Mouse (Mus musculus) neural tube, embryonic 15.5 days (tissue): Measurements from ENCODE around the gene Olfr969. TPM values are rescaled to one million over a fixed set of nuclear protein-coding genes. Genes with fewer than 3 reads are reported as not detected.
"Not testable (repeated sequence)": the region's sequence is repeated elsewhere in the genome, so short reads cannot be mapped to it uniquely, and the experiment has no call there.

Experiments used
- ATAC-seq: fragments of 200-750 bp; cut with Nextera tagmentation; 2 replicates; pipeline ENCODE4 v1.8.0; 2017; ENCODE audit warnings: mild to moderate bottlenecking, moderate TSS enrichment, moderate library complexity; ENCODE audit not compliant: low FRiP score
- H3K27ac ChIP-seq: fragments of 300-500 bp; sonication (generic); replicated peaks from 2 replicates; pipeline ENCODE4 v1.5.1; 2015; ENCODE audit warnings: mild to moderate bottlenecking, inconsistent platforms
- H3K27me3 ChIP-seq: fragments of 300-500 bp; sonication (generic); replicated peaks from 2 replicates; pipeline ENCODE4 v1.6.1; 2015; ENCODE audit warnings: inconsistent platforms
- H3K36me3 ChIP-seq: fragments of 300-500 bp; sonication (generic); 2 replicates; pipeline ENCODE4 v1.6.1; 2015; ENCODE audit warnings: inconsistent platforms
- H3K4me1 ChIP-seq: fragments of 300-500 bp; sonication (generic); 2 replicates; pipeline ENCODE4 v1.6.1; 2015; ENCODE audit warnings: inconsistent platforms
- H3K4me2 ChIP-seq: fragments of 300-500 bp; sonication (generic); 2 replicates; pipeline ENCODE4 v1.6.1; 2015; ENCODE audit warnings: inconsistent platforms, mild to moderate bottlenecking, moderate library complexity
- H3K4me3 ChIP-seq: fragments of 300-500 bp; sonication (generic); replicated peaks from 2 replicates; pipeline ENCODE4 v1.5.1; 2015; ENCODE audit warnings: mild to moderate bottlenecking, inconsistent platforms
- H3K9ac ChIP-seq: fragments of 300-500 bp; sonication (generic); replicated peaks from 2 replicates; pipeline ENCODE4 v1.6.1; 2015; ENCODE audit warnings: mild to moderate bottlenecking, inconsistent platforms
- H3K9me3 ChIP-seq: fragments of 300-500 bp; sonication (generic); replicated peaks from 2 replicates; pipeline ENCODE4 v1.6.1; 2016; ENCODE audit warnings: inconsistent platforms
- WGBS: fragments of 180-500 bp; shearing (Covaris S2); methylation state at CpG from one replicate; pipeline ENCODE4 v1.1.7; 2015; ENCODE audit warnings: mixed read lengths; 5-methylcytosine and 5-hydroxymethylcytosine counted together
- polyA plus RNA-seq: library from polyadenylated mRNA; unstranded; fragments of >200 nt; fragmentation: Nextera tagmentation; extraction: Ambion mirVana; gene quantifications from 2 replicates; pipeline ENCODE4 v1.2.1, GENCODE M21; 2015

Olfr969 gene
- not detected in 2 replicates for polyA plus RNA-seq

GRCm38 (mm10) chr9:39790558-39790957 is at the start of gene Olfr969:
Gene Olfr969, plus strand, starts transcription at chr9:39790945.
- ATAC-seq, result peak; percentile 65; the same call in 1 of the 2 replicates
- Histone ChIP-seq H3K9ac (no peak within 1 kb of the TSS), H3K4me2 (no peak within 1 kb of the TSS), H3K9me3 (no peaks in the 10 kb centered on the region), H3K4me1 (no peaks in the 10 kb centered on the region), H3K36me3 (no peaks in the 10 kb centered on the region), H3K27ac (no peak within 1 kb of the TSS), H3K27me3 (no peaks in the 10 kb centered on the region), H3K4me3 (no peak within 1 kb of the TSS)
- WGBS, result 48% methylated on average over 2 of the region's 2 CpGs

GRCm38 (mm10) chr9:39745949-39746348 is 44.8 kb upstream of the Olfr969 start, which contains the start of gene Olfr967:
Gene Olfr967, plus strand, starts transcription at chr9:39746249.
- no peak within 1 kb of the TSS for H3K4me2 ChIP-seq
- H3K36me3 ChIP-seq, result no peaks in the 10 kb centered on the region
- no peaks in the 10 kb centered on the region for H3K4me1 ChIP-seq
- no peaks in the 10 kb centered on the region for H3K27me3 ChIP-seq
- H3K27ac ChIP-seq, result no peak within 1 kb of the TSS
- no peaks in the 10 kb centered on the region for H3K9me3 ChIP-seq
- ATAC-seq, result no peak
- no peak within 1 kb of the TSS for H3K4me3 ChIP-seq
- H3K9ac ChIP-seq, result no peak within 1 kb of the TSS

GRCm38 (mm10) chr9:39746428-39746827 is 44.3 kb upstream of the Olfr969 start:
- Histone ChIP-seq H3K9me3 (no peaks in the 10 kb centered on the region), H3K27me3 (no peaks in the 10 kb centered on the region), H3K36me3 (no peaks in the 10 kb centered on the region), H3K4me2 (no peak overlapping the region), H3K9ac (no peak overlapping the region), H3K4me3 (no peak overlapping the region), H3K27ac (no peak overlapping the region), H3K4me1 (no peaks in the 10 kb centered on the region)
- no peak for ATAC-seq
- 94% methylated on average over 1 of the region's 1 CpGs for WGBS

- no peaks in the 10 kb centered on the region for H3K4me1 ChIP-seq
- no peak within 1 kb of the TSS for H3K27ac ChIP-seq
- no peak within 1 kb of the TSS for H3K9ac ChIP-seq
- no peaks in the 10 kb centered on the region for H3K27me3 ChIP-seq
- H3K4me2 ChIP-seq, result no peak within 1 kb of the TSS
- WGBS, result 82% methylated on average over 1 of the region's 1 CpGs
- no peak for ATAC-seq
- no peaks in the 10 kb centered on the region for H3K36me3 ChIP-seq
- no peaks in the 10 kb centered on the region for H3K9me3 ChIP-seq
- H3K4me3 ChIP-seq, result no peak within 1 kb of the TSS
Observed at GRCm38 (mm10) chr9:39783153-39783552, 7.6 kb upstream of the Olfr969 start, which contains the start of gene Olfr968. Gene Olfr968, minus strand, starts transcription at chr9:39783253.

GRCm38 (mm10) chr9:39808560-39808959 is 17.8 kb downstream of the Olfr969 start, which contains the start of gene Olfr970:
Gene Olfr970, plus strand, starts transcription at chr9:39808860.
- Histone ChIP-seq H3K36me3 (no peaks in the 10 kb centered on the region), H3K9me3 (no peaks in the 10 kb centered on the region), H3K4me3 (no peak within 1 kb of the TSS), H3K27ac (no peak within 1 kb of the TSS), H3K4me2 (no peak within 1 kb of the TSS), H3K27me3 (no peaks in the 10 kb centered on the region), H3K9ac (no peak within 1 kb of the TSS), H3K4me1 (no peaks in the 10 kb centered on the region)
- ATAC-seq, result no peak
- 72% methylated on average over 4 of the region's 4 CpGs for WGBS

GRCm38 (mm10) chr9:39836576-39836975 is 45.8 kb downstream of the Olfr969 start, which contains the start of gene Olfr971:
Gene Olfr971, plus strand, starts transcription at chr9:39836876.
- not testable (repeated sequence) for H3K27me3 ChIP-seq, H3K4me2 ChIP-seq, H3K27ac ChIP-seq, H3K9me3 ChIP-seq, ATAC-seq, H3K9ac ChIP-seq, H3K4me3 ChIP-seq, H3K36me3 ChIP-seq, H3K4me1 ChIP-seq
- 84% methylated on average over 2 of the region's 2 CpGs for WGBS

Other genes starting within 250 kb of the Olfr969 start
- gene Olfr958, start 236.9 kb upstream of the Olfr969 start, polyA plus RNA-seq, result not detected in 2 replicates
- 0.05 TPM in 1 of 2 replicates, not detected in the other for gene Olfr959, start 215.4 kb upstream of the Olfr969 start, polyA plus RNA-seq
- gene AW551984, start 186.5 kb upstream of the Olfr969 start, polyA plus RNA-seq, result 169 and 187 TPM in 2 replicates
- not detected in 2 replicates for gene Olfr148, start 180.3 kb upstream of the Olfr969 start, polyA plus RNA-seq
- gene Olfr960, start 169.6 kb upstream of the Olfr969 start, polyA plus RNA-seq, result not detected in 2 replicates
- not detected in 2 replicates for gene Olfr961, start 145.9 kb upstream of the Olfr969 start, polyA plus RNA-seq
- gene Olfr963, start 123.7 kb upstream of the Olfr969 start, polyA plus RNA-seq, result not detected in 2 replicates
- not detected in 2 replicates for gene Olfr149, start 83.8 kb upstream of the Olfr969 start, polyA plus RNA-seq
- gene Olfr965, start 79.6 kb upstream of the Olfr969 start, polyA plus RNA-seq, result not detected in 2 replicates
- gene Olfr150, start 60.0 kb upstream of the Olfr969 start, polyA plus RNA-seq, result not detected in 2 replicates
- not detected in 2 replicates for gene Olfr967, start 44.7 kb upstream of the Olfr969 start, polyA plus RNA-seq
- gene Olfr968, start 7.7 kb upstream of the Olfr969 start, polyA plus RNA-seq, result not detected in 2 replicates
- gene Olfr970, start 17.9 kb downstream of the Olfr969 start, polyA plus RNA-seq, result not detected in 2 replicates
- gene Olfr971, start 45.9 kb downstream of the Olfr969 start, polyA plus RNA-seq, result not detected in 2 replicates
- not detected in 2 replicates for gene Olfr972, start 75.5 kb downstream of the Olfr969 start, polyA plus RNA-seq
- not detected in 2 replicates for gene Olfr229, start 116.4 kb downstream of the Olfr969 start, polyA plus RNA-seq
- gene Olfr974, start 146.6 kb downstream of the Olfr969 start, polyA plus RNA-seq, result not detected in 2 replicates
- not detected in 2 replicates for gene Olfr975, start 161.1 kb downstream of the Olfr969 start, polyA plus RNA-seq
- not detected in 2 replicates for gene Olfr976, start 170.2 kb downstream of the Olfr969 start, polyA plus RNA-seq
- gene Olfr978, start 201.2 kb downstream of the Olfr969 start, polyA plus RNA-seq, result not detected in 2 replicates
- gene Olfr979, start 212.5 kb downstream of the Olfr969 start, polyA plus RNA-seq, result not detected in 2 replicates
- gene Olfr980, start 218.6 kb downstream of the Olfr969 start, polyA plus RNA-seq, result not detected in 2 replicates
- gene Olfr981, start 230.5 kb downstream of the Olfr969 start, polyA plus RNA-seq, result not detected in 2 replicates